Mouse (Mus musculus): Measurements from ENCODE around the gene Trpm8. TPM values are rescaled to one million over a fixed set of nuclear protein-coding genes. Genes with fewer than 3 reads are reported as not detected.
A peak's percentile ranks its signal among the peaks of the same experiment; 100 is the strongest.

The Trpm8 gene
- total RNA-seq, 1 experiment from 2014 or later, result not detected

- ATAC-seq (ENCODE audit: extremely low read depth, insufficient number of reproducible peaks, low FRiP score, poor library complexity, severe bottlenecking), result no peak
Measured at GRCm38 (mm10) chr1:88243861-88244260, 33.6 kb upstream of the Trpm8 start.

GRCm38 (mm10) chr1:88245881-88246280 lies 31.6 kb upstream of the Trpm8 start:
- ATAC-seq (ENCODE audit: extremely low read depth, insufficient number of reproducible peaks, low FRiP score, poor library complexity, severe bottlenecking), result no peak

GRCm38 (mm10) chr1:88246386-88246785 lies 31.1 kb upstream of the Trpm8 start:
- ATAC-seq (ENCODE audit: extremely low read depth, insufficient number of reproducible peaks, low FRiP score, poor library complexity, severe bottlenecking), result no peak

- no peak for ATAC-seq (ENCODE audit: extremely low read depth, insufficient number of reproducible peaks, low FRiP score, poor library complexity, severe bottlenecking)
Measured at GRCm38 (mm10) chr1:88247660-88248059, 29.8 kb upstream of the Trpm8 start.

- no peak for ATAC-seq (ENCODE audit: extremely low read depth, insufficient number of reproducible peaks, low FRiP score, poor library complexity, severe bottlenecking)
Measured at GRCm38 (mm10) chr1:88248658-88249057, 28.8 kb upstream of the Trpm8 start.

GRCm38 (mm10) chr1:88249596-88249995 lies 27.9 kb upstream of the Trpm8 start:
- no peak for ATAC-seq (ENCODE audit: extremely low read depth, insufficient number of reproducible peaks, low FRiP score, poor library complexity, severe bottlenecking)

- no peak for ATAC-seq (ENCODE audit: extremely low read depth, insufficient number of reproducible peaks, low FRiP score, poor library complexity, severe bottlenecking)
Measured at GRCm38 (mm10) chr1:88250023-88250422, 27.4 kb upstream of the Trpm8 start.

GRCm38 (mm10) chr1:88253106-88253505 lies 24.4 kb upstream of the Trpm8 start:
- peak; percentile 4 for ATAC-seq (ENCODE audit: extremely low read depth, insufficient number of reproducible peaks, low FRiP score, poor library complexity, severe bottlenecking)

- ATAC-seq (ENCODE audit: extremely low read depth, insufficient number of reproducible peaks, low FRiP score, poor library complexity, severe bottlenecking), result peak; percentile 3; the same call in 1 of the 2 replicates
Measured at GRCm38 (mm10) chr1:88253540-88253939, 23.9 kb upstream of the Trpm8 start.

- ATAC-seq (ENCODE audit: extremely low read depth, insufficient number of reproducible peaks, low FRiP score, poor library complexity, severe bottlenecking), result no peak
Measured at GRCm38 (mm10) chr1:88254793-88255465, 22.5 kb upstream of the Trpm8 start.

GRCm38 (mm10) chr1:88255466-88255857 lies 22.0 kb upstream of the Trpm8 start:
- no peak for ATAC-seq (ENCODE audit: extremely low read depth, insufficient number of reproducible peaks, low FRiP score, poor library complexity, severe bottlenecking)

GRCm38 (mm10) chr1:88255989-88256754 lies 21.3 kb upstream of the Trpm8 start:
- no peak for ATAC-seq (ENCODE audit: extremely low read depth, insufficient number of reproducible peaks, low FRiP score, poor library complexity, severe bottlenecking)

- no peak for ATAC-seq (ENCODE audit: extremely low read depth, insufficient number of reproducible peaks, low FRiP score, poor library complexity, severe bottlenecking)
Measured at GRCm38 (mm10) chr1:88256886-88257663, 20.4 kb upstream of the Trpm8 start.

GRCm38 (mm10) chr1:88257681-88258080 lies 19.8 kb upstream of the Trpm8 start:
- ATAC-seq (ENCODE audit: extremely low read depth, insufficient number of reproducible peaks, low FRiP score, poor library complexity, severe bottlenecking), result no peak

GRCm38 (mm10) chr1:88258361-88258760 lies 19.1 kb upstream of the Trpm8 start:
- ATAC-seq (ENCODE audit: extremely low read depth, insufficient number of reproducible peaks, low FRiP score, poor library complexity, severe bottlenecking), result no peak

GRCm38 (mm10) chr1:88258881-88259642 lies 18.4 kb upstream of the Trpm8 start:
- no peak for ATAC-seq (ENCODE audit: extremely low read depth, insufficient number of reproducible peaks, low FRiP score, poor library complexity, severe bottlenecking)

- ATAC-seq (ENCODE audit: extremely low read depth, insufficient number of reproducible peaks, low FRiP score, poor library complexity, severe bottlenecking), result no peak
Measured at GRCm38 (mm10) chr1:88259643-88260024, 17.8 kb upstream of the Trpm8 start.

- ATAC-seq (ENCODE audit: extremely low read depth, insufficient number of reproducible peaks, low FRiP score, poor library complexity, severe bottlenecking), result peak; percentile 2; the same call in 1 of the 2 replicates
Measured at GRCm38 (mm10) chr1:88260114-88260513, 17.3 kb upstream of the Trpm8 start.
